8 mouse cellular contexts compared by ENCODE assay signal in the genomic region with DNA sequence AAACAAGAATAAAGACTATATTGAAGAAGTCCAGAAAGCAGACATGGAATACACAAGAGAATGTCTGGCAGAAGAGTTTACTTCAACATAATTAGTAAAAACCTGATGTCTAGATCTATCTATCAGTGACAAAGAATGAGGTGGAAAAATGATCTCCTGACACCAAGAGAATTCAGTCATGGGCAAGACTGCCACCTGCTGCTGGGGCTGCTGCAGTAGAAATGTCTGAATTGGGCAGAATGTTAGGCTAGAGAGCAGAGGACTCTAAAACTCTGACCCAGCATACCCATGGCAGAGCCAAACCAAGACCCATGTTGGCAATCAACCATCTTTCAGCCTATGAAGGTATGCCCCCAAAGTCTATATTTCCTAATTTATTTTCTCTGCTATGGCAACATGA.
DNase-seq lines count a peak whose midpoint lies in the region; ATAC-seq lines count a peak whose summit lies in the region.

No protein-coding gene starts in this region.

- H3K4me3 ChIP-seq in embryonic facial prominence, embryonic 10.5 days, result no peak overlapping the region
- no peak overlapping the region for H3K4me3 ChIP-seq in limb, embryonic 10.5 days

- no peaks in the 10 kb centered on the region for H3K4me1 ChIP-seq in embryonic facial prominence, embryonic 10.5 days
- no peaks in the 10 kb centered on the region for H3K4me1 ChIP-seq in limb, embryonic 10.5 days

- H3K27me3 ChIP-seq in embryonic facial prominence, embryonic 10.5 days (replicated peaks; ENCODE audit: low read depth, poor library complexity, severe bottlenecking), result no peaks in the 10 kb centered on the region
- no peaks in the 10 kb centered on the region for H3K27me3 ChIP-seq in limb, embryonic 10.5 days (ENCODE audit: low read depth, poor library complexity, severe bottlenecking)

- ATAC-seq in cerebellum, adult (ENCODE audit: insufficient number of reproducible peaks, low FRiP score, low TSS enrichment), result peak; percentile 72

- H3K27ac ChIP-seq in embryonic facial prominence, embryonic 10.5 days (replicated peaks), result no peak overlapping the region
- no peak overlapping the region for H3K27ac ChIP-seq in limb, embryonic 10.5 days

- H3K9me3 ChIP-seq in embryonic facial prominence, embryonic 10.5 days, result no peaks in the 10 kb centered on the region
- no peaks in the 10 kb centered on the region for H3K9me3 ChIP-seq in limb, embryonic 10.5 days (replicated peaks)

- no peaks in the 10 kb centered on the region for H3K36me3 ChIP-seq in embryonic facial prominence, embryonic 10.5 days (replicated peaks)
- H3K36me3 ChIP-seq in limb, embryonic 10.5 days, result no peaks in the 10 kb centered on the region

- DNase-seq in heart, adult 18-20 months, result peak; percentile 2 to 52
- DNase-seq in heart, adult 9 months (ENCODE audit: low spot score in 2 of 2), result no peak
- peak; percentile 10 for DNase-seq in A20 (ENCODE audit: low read depth, low spot score)
- DNase-seq in heart, postnatal 4 days, result peak; percentile 52
- peak; percentile 12 for DNase-seq in lung, postnatal 10 days
- no peak for DNase-seq in embryonic facial prominence, embryonic 10.5 days (ENCODE audit: low spot score)
- DNase-seq in limb, embryonic 10.5 days (ENCODE audit: low spot score), result no peak

Comparison
In these comparisons a context has a peak if more than half of its experiments do, and no peak if none do; other contexts are left out.
1. DNase-seq: peak in heart, adult 18-20 months (2 of 2), A20 (single experiment), heart, postnatal 4 days (single experiment) and lung, postnatal 10 days (single experiment); none in heart, adult 9 months (0 of 2), embryonic facial prominence, embryonic 10.5 days (single experiment) and limb, embryonic 10.5 days (single experiment).